Mouse (Mus musculus): ENCODE data around the gene Pappa.

Pappa gene

GRCm38 (mm10) chr4:65123741-65124224 is at the start of gene Pappa:
Gene Pappa (plus strand): TSS chr4:65124174.
- no peak for DNase-seq

DNA sequence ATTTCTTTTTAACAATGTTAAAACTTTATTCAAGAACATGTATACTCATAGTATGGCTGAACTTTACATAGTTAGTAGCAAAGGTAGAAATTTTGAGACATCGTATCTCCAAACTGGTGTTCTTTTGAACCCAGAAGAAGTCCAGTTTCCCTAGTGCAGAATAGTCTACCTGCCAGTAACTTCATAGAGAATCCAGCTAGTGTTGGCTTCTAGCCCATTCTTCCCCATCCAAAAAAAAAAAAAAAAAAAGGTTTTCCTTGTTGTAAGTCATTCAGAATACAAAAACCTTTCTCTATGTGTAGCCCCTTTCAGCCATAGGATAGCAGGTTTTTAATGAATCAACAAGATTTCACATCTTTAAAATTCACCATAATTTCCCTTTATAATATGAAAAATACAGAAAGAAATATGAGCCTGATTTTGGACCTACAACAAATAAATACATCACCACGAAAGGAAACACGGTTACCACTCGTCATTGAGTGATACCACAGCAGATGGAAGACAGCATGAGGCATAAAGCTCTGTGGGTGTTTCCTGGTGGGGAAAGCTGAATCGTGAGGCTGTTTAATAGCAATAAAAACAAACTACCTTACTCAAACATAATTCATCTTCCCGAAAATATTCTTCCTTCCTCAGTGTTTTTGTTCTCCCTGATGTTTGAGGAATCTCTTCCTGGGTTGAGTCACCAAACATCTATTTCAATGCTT is 45.9 kb upstream of the Pappa start:
- DNase-seq = no peak

DNA sequence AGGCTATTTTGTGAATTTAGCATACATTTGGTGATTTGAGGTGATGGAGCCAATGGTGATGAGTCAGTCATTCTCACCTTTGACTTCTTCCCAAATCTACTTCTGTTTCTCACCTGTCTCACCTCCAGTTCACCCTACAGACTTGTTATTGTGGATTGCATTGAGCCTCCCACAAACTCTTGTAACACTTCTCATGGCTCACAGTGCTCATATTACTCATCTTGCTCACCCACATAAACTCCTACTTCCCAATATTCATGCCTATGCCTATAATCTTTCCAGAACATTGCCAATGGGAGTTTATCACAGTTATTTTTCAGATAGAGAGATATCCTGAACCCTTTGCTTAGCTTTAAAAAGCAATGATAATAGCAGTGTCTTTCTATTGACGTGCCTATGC is 37.1 kb upstream of the Pappa start:
- no peak for DNase-seq

DNA sequence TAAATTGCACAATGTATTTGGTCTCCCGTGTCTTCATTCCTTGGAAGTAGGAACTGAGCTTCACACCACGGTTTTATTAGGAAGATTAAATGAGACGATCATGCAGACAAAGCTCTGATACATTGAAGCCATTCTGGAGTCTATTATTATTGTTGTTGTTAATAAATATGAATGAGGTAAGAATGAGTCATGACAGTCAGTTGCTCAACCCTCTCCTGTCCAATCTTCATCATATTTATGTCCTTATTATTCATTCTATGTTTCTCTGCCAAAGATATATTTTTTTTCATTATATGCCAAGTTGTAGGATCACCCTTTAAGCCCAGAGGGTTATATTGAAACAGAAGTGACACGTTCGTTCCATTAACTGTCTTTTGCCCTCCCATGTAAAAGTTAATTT is 36.4 kb upstream of the Pappa start:
- no peak for DNase-seq

DNA sequence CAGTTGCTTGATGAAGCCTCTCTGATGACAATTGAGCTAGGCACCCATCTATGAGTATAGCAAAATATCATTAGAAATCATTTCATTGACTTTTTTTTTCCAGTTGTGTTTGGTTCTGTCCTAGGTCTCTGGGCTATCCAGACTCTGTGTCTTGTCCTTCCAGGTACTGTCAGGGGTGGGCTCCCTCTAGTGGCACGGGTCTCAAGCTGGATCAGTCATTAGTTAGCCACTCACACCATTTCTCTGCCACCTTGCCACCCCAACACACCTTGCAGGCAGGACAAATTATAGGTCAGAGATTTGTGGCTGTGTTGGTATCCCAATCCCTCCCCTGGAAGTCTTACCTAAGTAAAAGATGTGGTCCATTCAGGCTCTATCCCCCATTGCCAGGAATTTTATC is 31.8 kb upstream of the Pappa start:
- DNase-seq = no peak

DNA sequence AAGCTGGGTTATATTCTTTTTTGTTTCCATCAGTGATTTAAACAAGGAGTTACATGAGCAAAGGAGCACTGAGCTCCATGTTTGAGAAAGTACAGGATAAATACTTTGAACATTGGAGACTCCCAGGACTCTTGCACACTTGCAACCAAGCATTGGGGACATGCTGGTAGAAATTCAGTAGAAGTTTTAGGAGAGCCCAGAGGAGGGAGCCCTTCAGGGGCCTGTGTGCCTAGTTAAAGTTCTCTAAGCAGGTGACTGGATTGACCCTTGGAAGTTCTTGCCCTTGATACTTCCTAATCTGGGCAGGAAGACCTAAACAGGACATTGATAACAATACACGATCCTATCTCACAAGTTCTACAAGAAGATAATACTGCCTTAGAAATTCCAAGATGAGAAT is 3.6 kb upstream of the Pappa start:
- no peak for DNase-seq

DNA sequence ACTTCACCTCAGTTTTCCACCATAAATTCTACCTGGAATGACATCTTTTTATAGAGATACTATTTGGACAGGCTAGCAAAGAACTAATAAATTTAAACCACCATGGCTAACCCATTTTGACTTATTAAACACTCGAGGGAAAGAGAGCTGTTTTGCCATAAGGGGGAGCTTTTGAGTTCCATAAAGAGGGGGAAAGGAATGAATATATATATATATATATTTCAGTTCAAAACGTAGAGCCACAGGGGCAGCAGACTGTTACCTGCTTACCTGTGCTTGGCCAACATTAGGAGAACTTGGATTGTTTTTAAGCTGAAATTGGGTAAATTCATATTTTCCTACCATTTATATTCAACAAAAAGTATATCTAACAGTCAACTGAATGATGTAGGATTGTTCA is 1.1 kb upstream of the Pappa start:
- DNase-seq = no peak

DNA sequence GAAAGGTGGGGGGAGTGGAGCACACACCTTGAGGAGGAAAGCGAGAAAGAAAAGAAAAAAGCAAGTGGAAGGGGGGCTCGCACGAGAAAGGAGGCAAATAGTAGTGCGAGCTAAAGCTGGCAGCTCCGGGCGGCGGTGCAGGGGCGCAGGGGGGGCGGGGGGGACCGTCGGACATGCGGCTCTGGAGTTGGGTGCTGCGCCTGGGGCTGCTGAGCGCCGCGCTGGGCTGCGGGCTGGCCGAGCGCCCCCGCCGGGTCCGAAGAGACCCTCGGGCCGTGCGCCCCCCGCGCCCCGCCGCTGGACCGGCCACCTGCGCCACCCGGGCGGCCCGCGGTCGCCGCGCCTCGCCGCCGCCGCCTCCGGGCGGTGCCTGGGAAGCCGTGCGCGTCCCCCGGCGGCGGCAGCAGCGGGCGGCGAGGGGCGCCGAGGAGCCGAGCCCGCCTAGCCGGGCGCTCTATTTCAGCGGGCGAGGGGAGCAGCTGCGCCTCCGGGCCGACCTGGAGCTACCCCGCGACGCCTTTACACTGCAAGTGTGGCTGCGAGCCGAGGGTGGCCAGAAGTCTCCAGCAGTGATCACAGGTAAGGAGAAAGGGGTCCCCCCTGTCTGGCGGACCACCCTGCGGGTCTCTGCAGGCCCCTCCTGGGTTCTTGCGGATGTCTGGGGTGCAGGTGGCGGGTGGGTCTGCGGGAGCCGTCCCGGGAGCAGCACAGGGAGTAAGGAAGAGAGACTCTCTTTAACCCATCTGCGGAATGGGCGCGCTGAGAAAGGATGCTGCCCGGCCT is 586 bp downstream of the Pappa start:
- DNase-seq = no peak

DNA sequence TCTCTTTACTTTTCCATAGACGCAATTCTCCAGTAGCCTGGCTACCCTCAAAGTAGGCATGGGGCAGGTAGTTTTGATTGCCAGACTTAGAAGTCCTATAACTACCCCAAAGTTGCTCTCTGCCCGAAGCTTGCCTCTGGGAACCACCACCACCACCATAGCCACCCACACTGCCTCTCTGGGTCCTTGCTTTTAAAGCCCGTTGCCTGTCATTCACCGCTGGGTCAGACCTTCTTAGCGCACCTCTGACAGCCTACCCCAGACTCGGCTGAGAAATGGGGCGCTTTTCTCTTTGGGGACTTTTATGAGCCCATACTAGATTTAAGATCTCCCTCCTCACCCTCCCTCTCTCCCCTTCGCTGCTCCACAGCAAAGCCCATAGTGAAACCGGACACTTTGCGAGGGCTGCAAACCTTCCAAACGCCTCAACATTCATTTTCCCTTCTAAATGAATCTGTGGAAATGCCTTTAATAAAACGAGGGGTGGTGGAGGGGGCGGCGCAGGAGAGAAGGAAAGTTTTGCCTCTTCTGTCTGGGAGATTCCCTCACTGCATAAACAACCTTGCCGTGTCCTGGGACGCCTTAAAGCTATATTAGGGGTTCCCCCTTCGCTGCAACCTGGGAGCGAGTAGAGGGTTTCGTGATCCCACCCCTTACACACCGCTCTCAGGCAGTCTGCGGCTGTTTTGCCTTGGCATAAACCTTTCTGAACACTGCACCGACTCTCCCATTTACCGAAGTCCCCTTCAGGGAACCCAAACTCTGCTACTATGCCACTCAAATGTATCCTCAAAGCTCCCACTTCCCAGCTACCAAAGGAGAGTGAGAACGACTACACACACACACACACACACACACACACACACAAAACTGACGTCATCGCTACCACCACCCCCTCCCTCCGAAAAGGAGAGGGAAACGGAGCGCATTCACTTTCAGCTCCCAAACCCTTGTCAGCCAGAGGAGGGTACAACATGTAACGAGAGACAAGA is 1.7 kb downstream of the Pappa start:
- no peak for DNase-seq

GRCm38 (mm10) chr4:65126451-65127290 is 2.7 kb downstream of the Pappa start:
- DNase-seq = no peak

- no peak for DNase-seq
These were observed 3.3 kb downstream of the Pappa start for GRCm38 (mm10) chr4:65127291-65127590.

GRCm38 (mm10) chr4:65132657-65133056 is 8.7 kb downstream of the Pappa start:
- no peak for DNase-seq

DNA sequence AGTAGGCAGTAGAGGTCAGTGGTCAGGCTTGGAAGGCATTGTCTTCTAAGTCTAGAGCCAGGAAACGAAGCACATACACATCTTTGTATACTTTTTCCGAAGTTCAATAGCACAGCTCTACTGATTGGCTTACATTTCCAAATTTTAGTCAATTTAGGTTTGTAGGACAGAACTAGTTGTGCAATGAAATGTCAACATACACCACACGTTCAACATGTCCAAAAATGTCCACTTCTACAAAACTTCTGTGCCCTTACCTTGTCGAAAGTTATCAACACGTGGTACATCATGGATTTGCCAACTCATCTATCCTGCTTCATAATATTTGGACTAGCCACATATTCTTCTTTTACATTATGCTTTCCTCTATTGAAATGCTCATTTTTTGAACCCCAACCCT is 10.4 kb downstream of the Pappa start:
- no peak for DNase-seq

DNA sequence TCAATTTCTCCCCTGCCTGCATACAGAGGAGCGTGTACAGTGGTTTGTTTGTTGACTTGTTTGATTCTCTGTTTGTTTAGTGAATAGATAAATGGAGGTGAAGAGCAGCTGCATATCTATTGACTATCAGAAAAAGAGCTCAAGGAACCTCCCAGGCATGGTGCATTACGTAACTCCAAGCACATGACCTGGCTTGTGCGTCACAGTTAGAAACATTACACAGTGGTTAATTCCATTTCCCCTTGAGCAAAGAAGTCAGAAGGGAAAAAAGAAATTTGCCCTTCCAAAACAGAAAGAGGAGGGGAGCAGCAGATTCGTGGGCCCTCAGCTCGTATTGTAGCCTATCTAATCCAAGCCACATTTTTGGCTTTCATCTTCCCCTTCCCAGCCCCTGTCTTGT is 11.1 kb downstream of the Pappa start:
- no peak for DNase-seq

GRCm38 (mm10) chr4:65136541-65136940 is 12.6 kb downstream of the Pappa start:
- no peak for DNase-seq

DNA sequence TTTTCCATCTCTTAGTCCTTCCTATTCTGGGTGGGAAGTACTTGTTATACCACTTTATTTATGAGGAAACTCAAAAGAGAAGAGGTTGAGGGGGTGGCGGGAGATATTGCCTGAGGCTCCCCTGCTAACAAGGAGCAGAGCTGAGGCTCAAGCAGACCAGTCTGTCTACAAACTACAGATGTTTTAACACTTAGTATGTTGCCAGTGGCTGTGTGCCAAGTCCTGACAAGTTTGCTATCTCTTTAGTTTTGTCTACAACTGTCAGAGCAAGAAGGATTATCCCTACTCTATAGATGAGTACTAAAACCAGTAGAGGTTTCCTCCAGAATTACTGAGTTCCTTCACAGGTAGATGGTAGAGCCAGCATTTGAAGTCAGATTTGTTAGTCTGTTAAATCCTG is 23.0 kb downstream of the Pappa start:
- no peak for DNase-seq

DNA sequence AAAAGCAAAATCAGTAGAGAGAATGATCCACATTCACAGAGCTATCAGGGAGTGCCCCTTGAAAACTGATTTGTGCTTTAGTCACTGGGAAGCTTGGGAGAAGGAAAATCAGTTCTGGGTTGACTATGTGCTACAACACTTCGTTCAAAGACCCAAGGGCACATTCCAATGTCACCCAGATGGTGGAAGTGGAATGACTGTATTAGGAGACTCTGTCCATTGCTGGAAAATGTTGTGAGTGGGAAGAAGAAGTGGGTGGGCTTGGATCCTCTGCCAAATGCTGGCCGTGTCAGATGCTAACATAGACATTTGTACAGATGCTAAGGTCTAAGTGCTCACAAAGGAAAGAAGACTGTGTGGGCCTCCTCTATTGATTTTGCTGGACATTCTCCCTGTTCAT is 29.6 kb downstream of the Pappa start:
- no peak for DNase-seq

- no peak for DNase-seq
These were observed 32.3 kb downstream of the Pappa start for GRCm38 (mm10) chr4:65156231-65156630.

DNA sequence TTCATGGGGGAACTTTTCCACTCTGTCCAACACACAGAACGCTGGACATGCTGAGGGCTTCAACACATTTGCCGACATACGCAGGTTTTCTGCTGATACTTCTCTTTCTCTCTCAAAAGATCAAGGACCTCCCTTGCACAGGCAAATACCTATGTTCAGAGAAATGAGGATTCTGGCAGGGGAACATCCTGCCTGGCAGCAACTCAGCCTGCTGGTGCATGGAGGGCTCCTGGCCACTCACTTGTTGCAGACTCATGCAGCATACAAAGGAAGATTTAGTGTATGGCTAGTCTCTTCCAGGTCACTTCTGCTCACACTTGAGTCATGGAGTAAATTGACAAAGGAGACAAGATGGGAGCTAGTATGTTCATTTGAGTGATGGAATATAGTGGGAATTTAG is 34.7 kb downstream of the Pappa start:
- no peak for DNase-seq

DNA sequence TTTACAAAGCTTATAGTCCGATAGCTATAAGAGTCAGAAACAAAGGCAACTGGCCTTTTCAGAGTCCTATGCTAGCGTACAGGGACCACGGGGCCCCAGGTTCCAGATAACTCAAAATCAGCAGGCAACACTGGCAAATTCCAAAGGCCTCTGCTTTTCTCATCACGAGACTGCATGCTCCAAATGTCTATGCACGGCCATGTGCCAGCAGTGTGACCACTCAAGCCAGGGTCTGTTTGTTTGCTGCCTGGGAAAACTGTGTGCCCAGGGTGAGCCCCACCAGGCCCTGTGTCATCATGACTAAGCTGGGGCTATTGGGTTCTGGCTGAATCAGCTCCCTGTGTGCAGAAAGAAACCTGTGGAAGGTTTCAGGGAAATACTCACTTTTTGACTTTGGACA is 35.5 kb downstream of the Pappa start:
- DNase-seq = no peak

- no peak for DNase-seq
These were observed 39.7 kb downstream of the Pappa start for GRCm38 (mm10) chr4:65163698-65164097.

DNA sequence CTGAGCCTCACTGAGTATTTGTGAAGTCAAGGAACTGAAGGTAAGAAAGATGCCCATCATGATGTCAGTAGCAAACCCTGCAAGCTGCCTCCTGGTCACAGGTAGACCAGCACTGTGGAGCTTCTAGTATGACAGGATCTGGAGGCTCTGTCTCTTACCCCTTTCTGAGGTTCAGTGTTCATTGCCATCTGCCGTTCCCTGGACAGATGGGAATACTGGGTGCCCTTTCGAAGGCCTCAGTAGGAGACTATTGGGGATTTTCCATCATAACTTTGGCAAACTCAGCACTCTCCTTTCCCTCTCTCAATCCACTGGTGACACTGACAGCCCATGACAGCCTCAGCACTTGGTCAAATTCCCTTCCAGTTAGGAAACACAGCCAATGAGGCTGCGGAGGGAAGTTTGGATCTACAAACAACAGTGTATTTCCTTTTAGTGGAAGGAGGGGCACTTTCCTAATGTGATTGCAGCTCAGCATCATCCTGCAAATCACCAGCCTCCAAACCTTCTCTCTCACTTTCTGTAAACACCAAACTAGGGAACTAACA is 42.4 kb downstream of the Pappa start:
- no peak for DNase-seq
